Mouse (Mus musculus) hindbrain, postnatal 0 days (tissue): ENCODE data around the gene Hist1h3i. TPM values are rescaled to one million over a fixed set of nuclear protein-coding genes. Genes with fewer than 3 reads are reported as not detected.
"Not testable (repeated sequence)": the region's sequence is repeated elsewhere in the genome, so short reads cannot be mapped to it uniquely, and the experiment has no call there.

ENCODE experiments used
- ATAC-seq: fragments of 200-750 bp; cut with Nextera tagmentation; 2 replicates; pipeline ENCODE4 v1.8.0; 2017; ENCODE audit warnings: mild to moderate bottlenecking, moderate TSS enrichment, moderate library complexity
- DNase-seq: peaks from one replicate; pipeline ENCODE4 v3.0.0-alpha.2; 2015; ENCODE audit warnings: low spot score
- H3K27ac ChIP-seq: fragments of 300-500 bp; sonication (generic); 2 replicates; pipeline ENCODE4 v1.5.1; 2014; ENCODE audit warnings: mild to moderate bottlenecking
- H3K27me3 ChIP-seq: fragments of 300-500 bp; sonication (generic); 2 replicates; pipeline ENCODE4 v1.6.1; 2014; ENCODE audit warnings: low read length, mixed read lengths; ENCODE audit not compliant: insufficient read depth
- H3K36me3 ChIP-seq: fragments of 300-500 bp; sonication (generic); 2 replicates; pipeline ENCODE4 v1.6.1; 2014; ENCODE audit warnings: low read length, mixed read lengths; ENCODE audit not compliant: insufficient read depth
- H3K4me1 ChIP-seq: fragments of 300-500 bp; sonication (generic); 2 replicates; pipeline ENCODE4 v1.6.1; 2014; ENCODE audit warnings: antibody characterized with exemption, low read length, mixed read lengths; ENCODE audit not compliant: insufficient read depth
- H3K4me2 ChIP-seq: fragments of 300-500 bp; sonication (generic); 2 replicates; pipeline ENCODE4 v1.6.1; 2014; ENCODE audit warnings: low read depth, mild to moderate bottlenecking, low read length, moderate library complexity, mixed read lengths
- H3K4me3 ChIP-seq: fragments of 300-500 bp; sonication (generic); 2 replicates; pipeline ENCODE4 v1.5.1; 2014; ENCODE audit warnings: low read length
- H3K9ac ChIP-seq: fragments of 300-500 bp; sonication (generic); replicated peaks from 2 replicates; pipeline ENCODE4 v1.6.1; 2014; ENCODE audit warnings: mild to moderate bottlenecking, low read length, moderate library complexity, mixed read lengths
- H3K9me3 ChIP-seq: fragments of 300-500 bp; sonication (generic); 2 replicates; pipeline ENCODE4 v1.6.1; 2016; ENCODE audit warnings: low read length, mixed read lengths
- CTCF ChIP-seq: IDR thresholded peaks from 2 replicates; pipeline ENCODE4 v1.5.1; 2016; ENCODE audit warnings: antibody characterized with exemption, control low read depth, low read depth
- WGBS: fragments of 180-500 bp; shearing (Covaris S2); extraction: QIAGEN DNeasy Blood & Tissue Kit; methylation state at CpG from one replicate; pipeline ENCODE4 v1.1.7; 2014; 5-methylcytosine and 5-hydroxymethylcytosine counted together
- microRNA-seq, 2 experiments: library from miRNA; unstranded; fragments of <30 nt; microRNA quantifications; one replicate each; pipeline ENCODE4; 2016
- polyA plus RNA-seq: library from polyadenylated mRNA; unstranded; fragments of >200 nt; fragmentation: Nextera tagmentation; extraction: Ambion mirVana; gene quantifications from 2 replicates; pipeline ENCODE4 v1.2.1, GENCODE M21; 2015
- total RNA-seq: library from RNA; depleted of rRNA; stranded (reverse); fragments of >200 nt; gene quantifications from 2 replicates; pipeline ENCODE4 v1.2.3, GENCODE M21; 2014; rRNA removed

Hist1h3i gene
- total and polyA plus RNA-seq, 2 experiments from 2014 or later, result 24.5 to 789 TPM

DNA sequence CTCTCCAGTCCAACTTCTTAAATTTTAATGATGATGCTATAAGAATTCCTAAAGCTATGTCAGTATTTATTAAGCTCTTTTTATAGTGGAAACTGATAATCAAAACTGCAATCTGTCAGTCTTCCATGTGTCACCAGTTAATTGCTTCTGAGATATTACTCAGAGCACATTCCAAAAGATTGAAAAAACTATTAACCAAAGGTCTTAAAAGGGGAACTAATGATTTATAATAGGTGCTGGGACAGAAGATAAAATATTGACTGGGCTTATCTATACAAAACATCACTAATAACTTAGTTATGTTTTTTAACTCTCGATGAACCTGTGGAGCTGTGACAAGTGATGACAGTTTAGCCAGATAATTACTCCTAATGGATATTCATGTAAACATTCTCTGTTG is 38.2 kb downstream of the Hist1h3i start:
- Histone ChIP-seq H3K4me2 (no peak overlapping the region), H3K4me3 (no peak overlapping the region), H3K9ac (no peak overlapping the region), H3K36me3 (no peaks in the 10 kb centered on the region), H3K27ac (no peak overlapping the region), H3K9me3 (no peaks in the 10 kb centered on the region), H3K4me1 (no peaks in the 10 kb centered on the region), H3K27me3 (no peaks in the 10 kb centered on the region)
- DNase-seq, result no peak
- no peak for ATAC-seq
- TF ChIP-seq CTCF, result no peak
- 94% methylated on average over 1 of the region's 1 CpGs for WGBS

DNA sequence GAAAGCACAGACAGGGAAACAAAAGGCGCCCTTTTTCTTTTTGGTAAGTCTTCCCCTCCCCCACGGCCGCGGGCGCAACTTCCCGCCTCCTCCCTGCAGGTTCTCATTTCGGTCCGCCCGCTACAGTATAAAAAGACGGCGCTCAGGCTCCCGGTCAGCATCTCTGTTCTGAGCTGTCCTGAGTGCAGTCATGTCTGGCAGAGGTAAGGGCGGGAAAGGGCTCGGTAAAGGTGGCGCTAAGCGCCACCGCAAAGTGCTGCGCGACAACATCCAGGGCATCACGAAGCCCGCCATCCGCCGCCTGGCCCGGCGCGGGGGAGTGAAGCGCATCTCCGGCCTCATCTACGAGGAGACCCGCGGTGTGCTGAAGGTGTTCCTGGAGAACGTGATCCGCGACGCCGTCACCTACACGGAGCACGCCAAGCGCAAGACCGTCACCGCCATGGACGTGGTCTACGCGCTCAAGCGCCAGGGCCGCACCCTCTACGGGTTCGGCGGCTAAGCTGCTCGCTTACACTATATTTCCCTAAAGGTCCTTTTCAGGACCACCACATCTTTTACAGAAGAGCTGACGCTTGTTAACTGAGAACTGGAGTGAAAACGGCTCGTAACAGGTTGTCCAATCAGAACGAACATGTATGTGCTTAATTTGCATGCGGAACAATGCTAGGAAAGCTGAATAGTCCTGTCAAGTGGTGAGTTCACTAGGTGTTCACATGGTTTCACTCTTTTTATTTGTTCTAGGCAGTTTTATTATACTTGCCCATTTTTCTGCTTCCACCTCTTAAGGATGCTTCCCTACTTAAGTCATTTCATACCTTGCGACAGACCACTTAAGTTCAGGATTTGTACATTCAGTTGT is 48.0 kb downstream of the Hist1h3i start, which contains the start of gene Hist1h4j:
TSS of gene Hist1h4j (plus strand) at position 159 of the 862 bp plus-strand sequence.
- not testable (repeated sequence) for H3K27me3 ChIP-seq, H3K36me3 ChIP-seq, H3K9me3 ChIP-seq, H3K4me1 ChIP-seq
- peak; percentile 90 for ATAC-seq
- under 1% methylated on average over 43 of the region's 56 CpGs for WGBS
- Histone ChIP-seq H3K27ac (peak within 1 kb of the TSS; percentile 83), H3K9ac (peak within 1 kb of the TSS; percentile 58), H3K4me2 (peak within 1 kb of the TSS; percentile 74), H3K4me3 (peak within 1 kb of the TSS; percentile 47)
- DNase-seq, result peak; percentile 92

DNA sequence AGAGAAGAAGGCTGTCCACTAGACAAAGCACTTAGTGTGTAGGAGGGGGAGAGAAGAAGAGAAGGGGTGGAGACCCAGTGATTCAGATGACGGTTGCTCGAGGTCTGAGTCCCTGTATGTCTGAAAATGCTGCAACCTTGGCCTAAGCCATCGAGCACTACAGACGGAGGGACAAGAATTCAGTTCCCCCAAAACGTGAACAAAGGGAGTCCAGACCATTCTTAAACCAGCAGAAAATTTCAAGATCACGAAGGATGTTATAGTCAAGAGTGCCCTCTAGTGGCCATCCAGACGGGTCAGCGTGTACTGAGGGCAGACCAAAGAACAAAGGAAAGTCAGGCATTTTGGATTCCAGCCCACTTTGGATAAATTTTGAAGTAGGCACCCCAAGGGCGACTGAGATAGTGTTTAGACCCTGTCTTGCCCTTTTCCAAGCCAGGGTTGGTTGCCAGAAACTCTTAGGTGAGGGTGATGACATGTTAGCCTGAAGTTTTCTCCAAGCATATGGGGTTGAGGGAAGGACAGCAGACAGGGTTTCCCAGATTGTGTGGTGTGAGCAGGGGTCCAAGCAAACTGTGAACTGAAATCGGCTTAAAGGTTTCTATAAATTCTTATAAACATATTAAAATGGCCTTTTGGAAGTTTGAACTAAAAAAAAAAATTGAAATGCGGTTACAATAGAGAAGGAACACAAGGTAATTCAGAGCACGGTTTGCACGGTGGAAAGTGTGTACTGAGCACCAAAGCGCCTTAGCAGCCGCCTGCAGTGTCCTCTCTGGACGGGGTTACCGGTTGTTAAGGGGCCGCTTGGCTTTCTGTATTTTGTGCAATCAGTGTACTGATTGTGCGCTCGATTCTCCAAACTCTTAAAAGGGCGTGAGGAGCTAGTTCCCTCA is 48.9 kb downstream of the Hist1h3i start:
- peak overlapping the region; percentile 47 for H3K4me3 ChIP-seq
- WGBS, result under 1% methylated on average over 21 of the region's 21 CpGs
- no peaks in the 10 kb centered on the region for H3K27me3 ChIP-seq
- DNase-seq, result peak; percentile 95
- H3K9ac ChIP-seq, result peak overlapping the region; percentile 58
- peak overlapping the region; percentile 74 for H3K4me2 ChIP-seq
- no peaks in the 10 kb centered on the region; the same call in 1 of the 2 replicates for H3K4me1 ChIP-seq
- peak; percentile 91 for TF ChIP-seq CTCF
- H3K9me3 ChIP-seq, result no peaks in the 10 kb centered on the region
- H3K36me3 ChIP-seq, result no peaks in the 10 kb centered on the region
- H3K27ac ChIP-seq, result peak overlapping the region; percentile 83
- peak; percentile 86 for ATAC-seq

DNA sequence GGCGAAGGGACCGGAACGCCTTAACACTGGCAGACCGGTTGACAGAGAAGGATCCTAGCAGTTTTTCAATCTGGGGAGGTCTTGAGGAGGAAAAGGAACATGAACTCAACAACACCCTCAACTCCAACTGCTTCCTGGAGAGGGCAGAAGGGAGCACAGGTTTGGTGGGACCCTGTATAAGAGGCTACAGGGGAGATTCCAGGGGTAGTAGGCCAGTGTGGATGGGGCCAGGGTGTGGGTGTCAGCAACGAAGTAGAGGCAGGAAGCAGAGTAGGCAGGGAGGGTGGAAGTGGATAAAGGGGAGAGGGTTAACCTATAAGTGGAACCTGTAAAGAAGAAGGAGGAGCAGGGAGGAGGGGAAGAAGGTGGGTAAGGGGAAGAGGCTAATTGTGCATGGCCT is 49.7 kb downstream of the Hist1h3i start:
- Histone ChIP-seq H3K9me3 (no peaks in the 10 kb centered on the region), H3K27me3 (no peaks in the 10 kb centered on the region), H3K4me2 (no peak overlapping the region), H3K4me3 (no peak overlapping the region), H3K4me1 (no peaks in the 10 kb centered on the region; the same call in 1 of the 2 replicates), H3K9ac (no peak overlapping the region), H3K27ac (peak overlapping the region; percentile 83; the same call in 1 of the 2 replicates), H3K36me3 (no peaks in the 10 kb centered on the region)
- ATAC-seq (peak; percentile 19), DNase-seq (no peak)
- peak; percentile 39 for TF ChIP-seq CTCF
- 58% methylated on average over 5 of the region's 5 CpGs for WGBS

Small RNAs within 50 kb of the gene (microRNA-seq; reads per million reads assigned to microRNA genes)
- gene Gm19658 (0 reads per million in 2 experiments), gene Gm44346 (0 reads per million in 2 experiments), gene Gm44454 (0 reads per million in 2 experiments), gene Gm44466 (0 reads per million in 2 experiments)

Other genes starting within 250 kb of the Hist1h3i start
- gene Olfr1366, start 240.6 kb downstream of the Hist1h3i start, total RNA-seq, result not detected in 2 replicates
- gene Olfr1366, start 240.6 kb downstream of the Hist1h3i start, polyA plus RNA-seq, result 0.19 and 0.23 TPM in 2 replicates
- not detected in 2 replicates for gene Olfr1535, start 223.5 kb downstream of the Hist1h3i start, total RNA-seq
- gene Olfr1535, start 223.5 kb downstream of the Hist1h3i start, polyA plus RNA-seq, result 0.11 and 0.16 TPM in 2 replicates
- gene Olfr1364, start 201.6 kb downstream of the Hist1h3i start, total RNA-seq, result not detected in 2 replicates
- not detected in 2 replicates for gene Olfr1364, start 201.6 kb downstream of the Hist1h3i start, polyA plus RNA-seq
- gene Olfr1362, start 169.3 kb downstream of the Hist1h3i start, total RNA-seq, result not detected in 2 replicates
- not detected in 2 replicates for gene Olfr1362, start 169.3 kb downstream of the Hist1h3i start, polyA plus RNA-seq
- not detected in 2 replicates for gene Olfr11, start 140.9 kb downstream of the Hist1h3i start, total RNA-seq
- 0.09 TPM in 1 of 2 replicates, not detected in the other for gene Olfr11, start 140.9 kb downstream of the Hist1h3i start, polyA plus RNA-seq
- not detected in 2 replicates for gene Olfr1361, start 120.0 kb downstream of the Hist1h3i start, total RNA-seq
- gene Olfr1361, start 120.0 kb downstream of the Hist1h3i start, polyA plus RNA-seq, result not detected in 2 replicates
- gene Olfr1360, start 106.0 kb downstream of the Hist1h3i start, total RNA-seq, result not detected in 2 replicates
- gene Olfr1360, start 106.0 kb downstream of the Hist1h3i start, polyA plus RNA-seq, result not detected in 2 replicates
- gene Olfr1359, start 85.3 kb downstream of the Hist1h3i start, total RNA-seq, result not detected in 2 replicates
- not detected in 2 replicates for gene Olfr1359, start 85.3 kb downstream of the Hist1h3i start, polyA plus RNA-seq
- 541 and 615 TPM in 2 replicates for gene Hist1h2bl, start 67.2 kb downstream of the Hist1h3i start, total RNA-seq
- 1.2 TPM in 1 of 2 replicates, not detected in the other for gene Hist1h2bl, start 67.2 kb downstream of the Hist1h3i start, polyA plus RNA-seq
- gene Hist1h2ai, start 66.9 kb downstream of the Hist1h3i start, total RNA-seq, result 934 and 1,282 TPM in 2 replicates
- gene Hist1h2ai, start 66.9 kb downstream of the Hist1h3i start, polyA plus RNA-seq, result 4.5 and 5.8 TPM in 2 replicates
- gene Hist1h3h, start 65.7 kb downstream of the Hist1h3i start, total RNA-seq, result 1,004 and 1,140 TPM in 2 replicates
- gene Hist1h3h, start 65.7 kb downstream of the Hist1h3i start, polyA plus RNA-seq, result 1.9 and 6.2 TPM in 2 replicates
- gene Hist1h2bm, start 61.3 kb downstream of the Hist1h3i start, total RNA-seq, result 1,597 and 1,943 TPM in 2 replicates
- 1.3 and 1.7 TPM in 2 replicates for gene Hist1h2bm, start 61.3 kb downstream of the Hist1h3i start, polyA plus RNA-seq
- gene Hist1h4j, start 48.3 kb downstream of the Hist1h3i start, total RNA-seq, result 1,214 and 1,310 TPM in 2 replicates
- gene Hist1h4j, start 48.3 kb downstream of the Hist1h3i start, polyA plus RNA-seq, result not detected in 2 replicates
- gene Hist1h4k, start 32.9 kb downstream of the Hist1h3i start, total RNA-seq, result 380 and 998 TPM in 2 replicates
- 1.6 and 1.9 TPM in 2 replicates for gene Hist1h4k, start 32.9 kb downstream of the Hist1h3i start, polyA plus RNA-seq
- gene Hist1h2ak, start 29.5 kb downstream of the Hist1h3i start, total RNA-seq, result 429 and 552 TPM in 2 replicates
- gene Hist1h2ak, start 29.5 kb downstream of the Hist1h3i start, polyA plus RNA-seq, result 9.9 and 13.6 TPM in 2 replicates
- 864 and 1,352 TPM in 2 replicates for gene Hist1h2bn, start 29.2 kb downstream of the Hist1h3i start, total RNA-seq
- 1.1 TPM in 1 of 2 replicates, not detected in the other for gene Hist1h2bn, start 29.2 kb downstream of the Hist1h3i start, polyA plus RNA-seq
- 263 and 411 TPM in 2 replicates for gene Hist1h1b, start 2.7 kb downstream of the Hist1h3i start, total RNA-seq
- 10.0 and 11.7 TPM in 2 replicates for gene Hist1h1b, start 2.7 kb downstream of the Hist1h3i start, polyA plus RNA-seq
- gene Hist1h2an, start 3.8 kb upstream of the Hist1h3i start, total RNA-seq, result 641 and 1,093 TPM in 2 replicates
- gene Hist1h2an, start 3.8 kb upstream of the Hist1h3i start, polyA plus RNA-seq, result 2.2 and 5.4 TPM in 2 replicates
- gene Hist1h2bp, start 4.1 kb upstream of the Hist1h3i start, total RNA-seq, result 234 and 289 TPM in 2 replicates
- gene Hist1h2bp, start 4.1 kb upstream of the Hist1h3i start, polyA plus RNA-seq, result 0.84 TPM in 1 of 2 replicates, not detected in the other
- gene Hist1h2bq, start 26.8 kb upstream of the Hist1h3i start, total RNA-seq, result 1,114 and 1,806 TPM in 2 replicates
- 4.8 and 6.4 TPM in 2 replicates for gene Hist1h2bq, start 26.8 kb upstream of the Hist1h3i start, polyA plus RNA-seq
- gene Hist1h2ao, start 27.1 kb upstream of the Hist1h3i start, total RNA-seq, result not detected in 2 replicates
- not detected in 2 replicates for gene Hist1h2ao, start 27.1 kb upstream of the Hist1h3i start, polyA plus RNA-seq
- gene Hist1h4m, start 28.4 kb upstream of the Hist1h3i start, total RNA-seq, result 2.3 and 3.3 TPM in 2 replicates
- not detected in 2 replicates for gene Hist1h4m, start 28.4 kb upstream of the Hist1h3i start, polyA plus RNA-seq
- gene Hist1h4n, start 48.8 kb upstream of the Hist1h3i start, total RNA-seq, result 4,540 and 4,675 TPM in 2 replicates
- gene Hist1h4n, start 48.8 kb upstream of the Hist1h3i start, polyA plus RNA-seq, result 3.7 and 4.1 TPM in 2 replicates
- gene Hist1h2ap, start 50.1 kb upstream of the Hist1h3i start, total RNA-seq, result 1,318 and 1,554 TPM in 2 replicates
- gene Hist1h2ap, start 50.1 kb upstream of the Hist1h3i start, polyA plus RNA-seq, result 798 and 958 TPM in 2 replicates
- gene Hist1h2br, start 50.4 kb upstream of the Hist1h3i start, total RNA-seq, result 757 and 1,216 TPM in 2 replicates
- gene Hist1h2br, start 50.4 kb upstream of the Hist1h3i start, polyA plus RNA-seq, result 4.7 and 7.4 TPM in 2 replicates
- 9.3 and 13.5 TPM in 2 replicates for gene Zfp184, start 161.7 kb upstream of the Hist1h3i start, total RNA-seq
- gene Zfp184, start 161.7 kb upstream of the Hist1h3i start, polyA plus RNA-seq, result 7.8 and 9.6 TPM in 2 replicates
- gene Pom121l2, start 197.8 kb upstream of the Hist1h3i start, total RNA-seq, result not detected in 2 replicates
- not detected in 2 replicates for gene Pom121l2, start 197.8 kb upstream of the Hist1h3i start, polyA plus RNA-seq
- gene Prss16, start 226.4 kb upstream of the Hist1h3i start, total RNA-seq, result not detected in 2 replicates
- not detected in 2 replicates for gene Prss16, start 226.4 kb upstream of the Hist1h3i start, polyA plus RNA-seq